Mouse (Mus musculus) liver, embryonic 14.5 days (tissue): ENCODE results near the gene 1700008P02Rik.

Source experiments
- CTCF ChIP-seq: IDR thresholded peaks from 2 replicates; pipeline ENCODE4 v1.5.1; 2016; ENCODE audit warnings: antibody characterized with exemption, low read depth, control low read depth
- EP300 ChIP-seq: IDR thresholded peaks from 2 replicates; pipeline ENCODE4 v1.6.1; 2016; ENCODE audit warnings: antibody characterized with exemption, low read depth

GRCm38 (mm10) chr3:6634256-6634655 is 14.0 kb upstream of the 1700008P02Rik start:
- TF ChIP-seq CTCF: no peak
- TF ChIP-seq EP300: no peak
